Mouse (Mus musculus) forebrain, embryonic 16.5 days (tissue): Measurements from ENCODE around the gene Nkx3-2. TPM values are rescaled to one million over a fixed set of nuclear protein-coding genes. Genes with fewer than 3 reads are reported as not detected.

Experiments
- ATAC-seq: fragments of 200-750 bp; cut with Nextera tagmentation; 2 replicates; pipeline ENCODE4 v1.8.0; 2017; ENCODE audit warnings: mild to moderate bottlenecking, moderate library complexity
- H3K27ac ChIP-seq: fragments of 300-500 bp; sonication (generic); 2 replicates; pipeline ENCODE4 v1.5.1; 2014; ENCODE audit warnings: low read length, control low read depth
- H3K27me3 ChIP-seq: fragments of 300-500 bp; sonication (generic); replicated peaks from 2 replicates; pipeline ENCODE4 v1.6.1; 2014; ENCODE audit warnings: low read length; ENCODE audit not compliant: control insufficient read depth, insufficient read depth
- H3K36me3 ChIP-seq: fragments of 300-500 bp; sonication (generic); 2 replicates; pipeline ENCODE4 v1.6.1; 2014; ENCODE audit not compliant: control insufficient read depth, insufficient read depth
- H3K4me1 ChIP-seq: fragments of 300-500 bp; sonication (generic); replicated peaks from 2 replicates; pipeline ENCODE4 v1.6.1; 2014; ENCODE audit warnings: low read length; ENCODE audit not compliant: control insufficient read depth, insufficient read depth
- H3K4me2 ChIP-seq: fragments of 300-500 bp; sonication (generic); 2 replicates; pipeline ENCODE4 v1.6.1; 2014; ENCODE audit warnings: mild to moderate bottlenecking, low read length, control low read depth
- H3K4me3 ChIP-seq: fragments of 300-500 bp; sonication (generic); replicated peaks from 2 replicates; pipeline ENCODE4 v1.5.1; 2014; ENCODE audit warnings: mild to moderate bottlenecking, low read length, control low read depth
- H3K9ac ChIP-seq: fragments of 300-500 bp; sonication (generic); replicated peaks from 2 replicates; pipeline ENCODE4 v1.6.1; 2014; ENCODE audit warnings: low read depth, low read length, control low read depth
- H3K9me3 ChIP-seq: fragments of 300-500 bp; sonication (generic); 2 replicates; pipeline ENCODE4 v1.6.1; 2016; ENCODE audit warnings: low read length; ENCODE audit not compliant: control insufficient read depth
- WGBS: fragments of 180-500 bp; shearing (Covaris S2); extraction: QIAGEN DNeasy Blood & Tissue Kit; methylation state at CpG from one replicate; pipeline ENCODE4 v1.1.7; 2014; 5-methylcytosine and 5-hydroxymethylcytosine counted together
- polyA plus RNA-seq: library from polyadenylated mRNA; unstranded; fragments of >200 nt; fragmentation: Nextera tagmentation; extraction: Ambion mirVana; gene quantifications from 2 replicates; pipeline ENCODE4 v1.2.1, GENCODE M21; 2015

The Nkx3-2 gene
- not detected in 2 replicates for polyA plus RNA-seq

- peaks cover 30% of the 10 kb centered on the region for H3K4me1 ChIP-seq
- no peak within 1 kb of the TSS for H3K27ac ChIP-seq
- H3K27me3 ChIP-seq: peaks cover 87% of the 10 kb centered on the region
- H3K4me3 ChIP-seq: peak within 1 kb of the TSS; percentile 31
- H3K36me3 ChIP-seq: no peaks in the 10 kb centered on the region
- peak within 1 kb of the TSS; percentile 52 for H3K4me2 ChIP-seq
- ATAC-seq: peak; percentile 12
- WGBS: under 1% methylated on average over 65 of the region's 79 CpGs
- H3K9me3 ChIP-seq: no peaks in the 10 kb centered on the region
- H3K9ac ChIP-seq: no peak within 1 kb of the TSS
Observed at GRCm38 (mm10) chr5:41763731-41764721, at the start of gene Nkx3-2. Gene Nkx3-2 (minus strand): TSS chr5:41764501.

DNA sequence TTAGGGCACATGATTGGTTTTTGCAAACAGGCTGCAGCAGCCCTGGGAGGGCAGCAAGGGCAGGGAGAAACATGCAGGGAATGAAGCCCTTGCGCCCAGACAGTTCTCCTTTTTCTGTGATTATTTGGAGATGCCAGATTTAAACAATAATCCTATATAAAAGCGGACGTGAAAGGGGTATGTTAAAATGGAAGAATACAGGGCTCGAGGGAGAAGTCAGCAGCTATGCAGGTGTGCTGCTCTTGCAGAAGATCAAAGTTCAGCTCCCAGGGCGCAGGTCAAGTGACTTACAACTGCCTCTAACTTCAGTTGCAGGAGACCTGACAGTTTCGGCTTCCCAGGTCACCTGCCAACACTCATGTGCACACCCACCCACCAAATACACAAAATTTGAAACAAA lies 48.2 kb upstream of the Nkx3-2 start:
- Histone ChIP-seq H3K9me3 (no peaks in the 10 kb centered on the region), H3K27ac (no peak overlapping the region), H3K36me3 (peaks cover 30% of the 10 kb centered on the region), H3K4me3 (no peak overlapping the region), H3K27me3 (no peaks in the 10 kb centered on the region), H3K4me1 (no peaks in the 10 kb centered on the region), H3K4me2 (no peak overlapping the region), H3K9ac (no peak overlapping the region)
- 91% methylated on average over 6 of the region's 6 CpGs for WGBS
- ATAC-seq: no peak

- no peak overlapping the region for H3K4me3 ChIP-seq
- peaks cover 25% of the 10 kb centered on the region for H3K36me3 ChIP-seq
- no peaks in the 10 kb centered on the region for H3K27me3 ChIP-seq
- H3K4me2 ChIP-seq: no peak overlapping the region
- H3K9me3 ChIP-seq: no peaks in the 10 kb centered on the region
- WGBS: 94% methylated on average over 3 of the region's 3 CpGs
- H3K4me1 ChIP-seq: no peaks in the 10 kb centered on the region
- no peak overlapping the region for H3K27ac ChIP-seq
- H3K9ac ChIP-seq: no peak overlapping the region
- no peak for ATAC-seq
Observed at GRCm38 (mm10) chr5:41811279-41811678, 47.0 kb upstream of the Nkx3-2 start.

DNA sequence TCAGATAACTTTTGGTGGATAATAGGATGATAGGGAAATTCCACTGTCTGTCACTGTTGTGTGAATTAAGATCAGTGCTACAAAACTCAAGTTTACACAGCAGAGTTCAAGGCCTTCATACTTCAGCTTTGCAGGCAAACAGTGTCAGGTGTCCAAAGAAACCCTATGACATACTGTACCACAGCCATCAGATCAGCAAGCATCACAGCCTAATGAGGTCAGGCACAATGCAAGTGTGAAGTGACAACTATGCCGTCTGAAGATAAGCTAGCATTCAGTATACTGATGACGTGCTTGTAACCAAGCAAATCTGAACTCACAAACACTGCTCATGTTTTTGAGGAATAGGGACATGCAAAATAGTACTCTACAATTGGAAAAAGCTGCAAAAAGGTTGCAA lies 43.1 kb upstream of the Nkx3-2 start:
- WGBS: 86% methylated on average over 2 of the region's 2 CpGs
- no peak overlapping the region for H3K27ac ChIP-seq

DNA sequence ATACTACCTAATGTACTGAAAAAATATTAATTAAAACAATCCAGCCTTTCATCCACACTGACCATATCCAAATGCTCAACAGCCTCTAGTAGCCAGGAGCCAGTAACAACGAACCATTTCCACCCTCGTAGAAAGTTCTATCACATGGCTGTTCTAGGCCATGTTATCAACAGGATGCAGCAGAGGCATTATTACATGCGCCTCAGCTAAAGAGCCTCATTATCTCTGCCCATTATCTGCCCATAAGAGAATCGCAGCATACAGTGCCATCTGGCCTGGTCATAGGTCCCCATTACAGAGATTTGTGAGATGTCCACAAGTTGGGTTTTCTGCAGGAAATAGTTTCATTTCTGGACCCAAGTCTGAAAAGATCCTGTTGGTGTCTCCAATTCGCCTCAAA lies 41.9 kb upstream of the Nkx3-2 start:
- Histone ChIP-seq H3K27me3 (no peaks in the 10 kb centered on the region), H3K9ac (no peak overlapping the region), H3K9me3 (no peaks in the 10 kb centered on the region), H3K4me1 (no peaks in the 10 kb centered on the region), H3K4me3 (no peak overlapping the region), H3K36me3 (peaks cover 22% of the 10 kb centered on the region), H3K27ac (no peak overlapping the region), H3K4me2 (no peak overlapping the region)
- no peak for ATAC-seq
- WGBS: 89% methylated on average over 5 of the region's 5 CpGs

More for the DNA sequence above, 43.1 kb upstream of the Nkx3-2 start:
- H3K27me3 ChIP-seq: no peaks in the 10 kb centered on the region
- ATAC-seq: no peak
- H3K36me3 ChIP-seq: peaks cover 22% of the 10 kb centered on the region
- H3K4me1 ChIP-seq: no peaks in the 10 kb centered on the region
- no peak overlapping the region for H3K4me2 ChIP-seq
- no peak overlapping the region for H3K9ac ChIP-seq
- H3K4me3 ChIP-seq: no peak overlapping the region
- no peaks in the 10 kb centered on the region for H3K9me3 ChIP-seq

- peaks cover 26% of the 10 kb centered on the region for H3K36me3 ChIP-seq
- WGBS: 95% methylated on average over 2 of the region's 2 CpGs
Observed at GRCm38 (mm10) chr5:41805085-41805484, 40.8 kb upstream of the Nkx3-2 start.

DNA sequence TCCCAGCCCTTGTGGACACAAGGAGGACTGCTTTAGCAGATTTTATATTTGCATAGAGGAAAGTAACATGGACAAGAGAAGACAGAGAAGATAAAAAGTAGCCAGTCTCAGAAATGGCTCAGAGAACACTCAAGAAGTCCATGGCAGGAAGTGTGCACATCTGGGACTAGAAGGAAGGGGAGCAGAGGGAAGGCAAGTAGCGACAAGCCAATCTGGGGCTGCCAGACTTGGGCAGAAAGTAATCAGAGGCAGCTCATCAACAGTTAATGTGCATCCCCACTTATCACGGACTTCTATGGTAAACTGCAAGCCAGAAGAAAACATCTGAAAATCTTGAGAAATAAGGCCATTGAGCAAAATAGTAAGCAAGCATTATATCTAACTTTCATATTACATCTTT lies 40.3 kb upstream of the Nkx3-2 start:
- Histone ChIP-seq H3K4me1 (no peaks in the 10 kb centered on the region), H3K9me3 (no peaks in the 10 kb centered on the region), H3K27me3 (no peaks in the 10 kb centered on the region), H3K27ac (no peak overlapping the region), H3K4me3 (no peak overlapping the region), H3K36me3 (peaks cover 29% of the 10 kb centered on the region), H3K4me2 (no peak overlapping the region), H3K9ac (no peak overlapping the region)
- WGBS: 80% methylated on average over 2 of the region's 2 CpGs
- ATAC-seq: no peak

More at GRCm38 (mm10) chr5:41805085-41805484, 40.8 kb upstream of the Nkx3-2 start:
- Histone ChIP-seq H3K9ac (no peak overlapping the region), H3K4me2 (no peak overlapping the region), H3K27me3 (no peaks in the 10 kb centered on the region), H3K4me1 (no peaks in the 10 kb centered on the region), H3K4me3 (no peak overlapping the region), H3K9me3 (no peaks in the 10 kb centered on the region), H3K27ac (no peak overlapping the region)
- ATAC-seq: no peak

- Histone ChIP-seq H3K4me3 (no peak overlapping the region), H3K9me3 (no peaks in the 10 kb centered on the region), H3K27me3 (no peaks in the 10 kb centered on the region), H3K27ac (no peak overlapping the region), H3K36me3 (peaks cover 22% of the 10 kb centered on the region), H3K9ac (no peak overlapping the region), H3K4me1 (no peaks in the 10 kb centered on the region), H3K4me2 (no peak overlapping the region)
- WGBS: 96% methylated on average over 2 of the region's 2 CpGs
- ATAC-seq: no peak
Observed at GRCm38 (mm10) chr5:41801622-41802021, 37.3 kb upstream of the Nkx3-2 start.

- H3K4me3 ChIP-seq: no peak overlapping the region
Observed at GRCm38 (mm10) chr5:41794434-41794833, 30.1 kb upstream of the Nkx3-2 start.

More at GRCm38 (mm10) chr5:41794434-41794833, 30.1 kb upstream of the Nkx3-2 start:
- no peaks in the 10 kb centered on the region for H3K27me3 ChIP-seq
- peaks cover 21% of the 10 kb centered on the region for H3K36me3 ChIP-seq
- no peak overlapping the region for H3K9ac ChIP-seq
- H3K4me1 ChIP-seq: no peaks in the 10 kb centered on the region
- no peak for ATAC-seq
- H3K27ac ChIP-seq: no peak overlapping the region
- no peaks in the 10 kb centered on the region for H3K9me3 ChIP-seq
- no peak overlapping the region for H3K4me2 ChIP-seq
